Mouse (Mus musculus) C2C12 (cell line): Measurements from ENCODE around the gene Izumo4.

Experiments used
- CEBPB ChIP-seq: IDR thresholded peaks from one replicate; pipeline ENCODE4 v1.6.1; 2011; ENCODE audit warnings: low read depth, mild to moderate bottlenecking, control low read depth, moderate library complexity
- CTCF ChIP-seq: IDR thresholded peaks from one replicate; pipeline ENCODE4 v1.5.1; 2011; ENCODE audit not compliant: control insufficient read depth, insufficient read depth, insufficient read length
- FOSL1 ChIP-seq: IDR thresholded peaks from one replicate; pipeline ENCODE4 v1.8.0; 2011; ENCODE audit warnings: mild to moderate bottlenecking, low read length; ENCODE audit not compliant: poor library complexity, insufficient read depth, severe bottlenecking
- MAX ChIP-seq: IDR thresholded peaks from one replicate; pipeline ENCODE4 v1.6.1; 2011; ENCODE audit warnings: mild to moderate bottlenecking, control low read depth
- MYOD1 ChIP-seq: IDR thresholded peaks from one replicate; pipeline ENCODE4 v1.6.1; 2011; ENCODE audit warnings: low read depth; ENCODE audit not compliant: control insufficient read depth, insufficient read length
- MYOG ChIP-seq: IDR thresholded peaks from one replicate; pipeline ENCODE4 v1.6.1; 2011; ENCODE audit not compliant: control insufficient read depth, insufficient read length; ENCODE audit errors: extremely low read depth
- USF1 ChIP-seq: IDR thresholded peaks from one replicate; pipeline ENCODE4 v1.6.1; 2011; ENCODE audit warnings: low read depth, mild to moderate bottlenecking, control low read depth, moderate library complexity

DNA sequence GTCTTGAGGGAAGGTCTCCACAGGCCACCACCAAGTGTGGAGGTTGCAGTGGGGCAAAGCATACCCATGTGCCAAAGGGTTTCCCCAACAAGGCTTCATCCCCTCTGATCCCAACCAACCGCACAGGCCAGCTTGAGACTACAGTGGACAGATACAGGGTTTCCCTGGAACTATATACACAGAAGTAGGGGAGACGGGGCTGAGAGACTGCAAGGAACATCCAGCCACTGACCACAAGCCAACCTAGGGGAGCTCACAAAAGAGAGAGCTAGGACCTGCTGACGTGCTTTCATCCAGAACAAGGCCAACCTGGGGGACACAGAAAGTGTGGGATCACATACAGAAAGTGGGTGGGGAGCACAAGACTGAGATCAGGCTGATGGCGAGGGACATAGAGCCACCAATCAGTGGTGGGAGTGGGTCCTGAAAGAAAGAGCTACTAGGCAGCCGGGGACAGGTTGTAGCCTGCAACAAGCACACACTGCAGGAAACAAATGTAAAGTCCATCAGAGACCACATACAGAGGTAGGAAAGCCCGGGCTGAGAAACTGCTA lies 27.1 kb upstream of the Izumo4 start:
- TF ChIP-seq CTCF (no peak), MAX (no peak), USF1 (no peak), MYOD1 (no peak), FOSL1 (no peak), CEBPB (no peak), MYOG (no peak)
